Comparison of ENCODE assay signal across 12 mouse cellular contexts in the genomic region with DNA sequence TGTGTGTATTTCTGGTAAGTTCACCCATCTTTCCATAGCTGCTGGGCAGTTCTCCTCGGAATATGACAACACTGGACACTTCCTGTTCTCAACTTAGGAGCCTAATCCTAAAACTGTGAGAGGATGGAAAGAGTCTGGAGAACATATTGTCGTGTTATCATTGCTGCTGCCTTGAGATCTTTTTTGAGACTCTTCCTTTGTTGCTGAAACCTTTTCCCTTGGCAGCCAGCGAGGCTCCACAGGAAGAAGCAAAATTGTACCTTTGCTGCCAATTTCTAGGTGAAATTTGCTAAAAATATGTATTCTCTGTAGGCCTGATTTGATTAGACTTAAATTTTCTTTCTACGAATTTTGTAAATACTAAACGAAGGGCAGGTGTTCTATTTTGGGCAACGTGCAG.
"Had no signal": no experiment of that assay in that cellular context is flagged by ENCODE, and none has a peak within 500 bp of the region (broad histone marks: within the 10 kb centered on the region; RNA-seq: fewer than 3 reads in every experiment).

No protein-coding gene starts in this region.

- DNase-seq: retina, postnatal 1 day; right cerebral cortex, adult 18-20 months; right cerebral cortex, postnatal 14 days; right cerebral cortex, postnatal 25 days; right cerebral cortex, postnatal 4 days; spleen, adult 18-20 months; thymus, adult 18-20 months; thymus, adult 2 months; thymus, postnatal 14 days; thymus, postnatal 25 days; thymus, postnatal 36 days; thymus, postnatal 4 days had no signal
